Mouse (Mus musculus) adrenal gland, adult (tissue): ENCODE data around the gene Jph2.

Source experiments
- DNase-seq, 2 experiments: peaks; one replicate each; pipeline ENCODE4 v3.0.0; 2022 to 2023; ENCODE audit warnings: low spot score in 1 of 2; ENCODE audit not compliant: inconsistent age in 2 of 2

Jph2 gene

DNA sequence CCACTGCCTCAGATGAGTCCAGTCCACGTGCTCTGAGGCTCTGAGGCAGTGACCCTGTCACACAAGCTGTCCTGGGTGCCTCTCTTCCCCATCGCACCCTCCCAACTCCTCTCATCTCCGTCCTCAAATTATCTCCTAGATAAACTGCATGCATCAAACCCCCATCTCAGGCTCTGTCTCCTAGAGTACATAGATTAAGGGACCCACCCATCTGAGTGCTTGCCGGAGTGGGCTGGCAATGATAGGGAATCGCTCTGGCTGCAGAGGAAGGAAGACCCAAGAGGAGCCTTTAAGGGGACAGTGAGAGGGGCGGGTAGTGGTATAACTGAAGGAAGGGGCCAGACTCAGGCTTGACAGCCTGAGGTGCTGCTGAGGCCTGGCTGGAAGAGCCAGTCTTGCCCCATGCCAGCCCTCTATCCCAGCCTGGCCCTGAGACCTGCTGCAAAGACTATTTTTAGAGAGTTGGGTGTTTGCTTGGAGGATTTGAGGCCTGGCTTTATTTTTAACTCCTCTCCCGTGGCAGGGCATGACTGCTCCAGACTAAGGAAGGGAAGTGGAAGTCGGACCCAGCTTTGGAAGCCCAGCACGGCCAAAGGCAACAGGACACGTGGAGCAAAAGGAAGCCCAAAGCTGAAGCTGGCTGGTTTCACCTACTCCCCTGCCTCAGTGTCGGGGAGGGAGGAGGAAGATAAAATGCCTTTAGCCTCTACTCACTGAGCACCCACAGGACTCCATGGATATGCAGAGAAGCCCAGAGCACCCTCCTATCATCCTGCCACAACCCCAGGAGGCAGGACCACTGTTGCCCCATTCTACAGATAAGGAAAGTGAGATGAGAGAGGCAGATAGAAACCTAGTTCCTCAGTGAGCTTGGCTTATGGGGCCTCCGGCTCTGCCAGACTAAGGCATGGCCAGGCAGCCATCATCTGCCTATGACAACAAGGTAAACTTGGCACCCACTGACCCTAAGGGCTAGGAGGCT, 34.6 kb downstream of the Jph2 start:
- no peak for DNase-seq

DNA sequence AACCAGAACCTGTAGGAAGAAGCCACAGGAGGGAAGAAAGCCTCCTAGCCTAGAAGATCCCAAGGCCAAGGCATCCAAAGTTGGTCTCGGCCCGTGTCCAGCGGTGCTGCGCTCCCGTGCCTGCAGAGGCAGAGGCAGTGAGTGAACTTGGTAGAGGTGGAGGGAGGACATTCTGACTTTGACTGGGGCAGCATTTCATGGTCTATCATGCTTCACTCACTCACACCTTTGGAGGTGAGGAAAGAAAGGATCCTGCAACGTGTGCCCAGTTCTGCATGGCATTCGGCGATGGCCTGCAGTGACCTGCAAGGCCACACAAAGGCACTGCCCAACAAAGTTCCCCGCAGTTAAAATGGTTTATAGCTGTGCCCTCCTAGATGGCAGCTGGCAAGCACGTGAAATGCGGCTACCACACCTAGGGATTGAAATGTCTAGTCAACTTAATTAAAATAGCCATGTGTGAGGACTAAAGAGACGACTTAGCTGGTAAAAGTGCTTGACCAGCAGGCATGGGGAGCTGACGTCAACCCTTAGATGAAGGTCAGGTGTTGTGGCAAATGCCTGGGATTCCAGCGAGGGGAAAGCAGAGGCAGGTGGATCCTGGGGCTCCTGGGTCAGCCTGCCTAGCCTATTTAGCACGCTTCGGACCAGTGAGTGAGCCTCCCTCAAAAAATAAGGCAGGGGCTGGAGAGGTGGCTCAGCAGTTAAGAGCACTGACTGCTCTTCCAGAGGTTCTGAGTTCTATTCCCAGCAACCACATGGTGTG, 36.8 kb downstream of the Jph2 start:
- no peak for DNase-seq

DNA sequence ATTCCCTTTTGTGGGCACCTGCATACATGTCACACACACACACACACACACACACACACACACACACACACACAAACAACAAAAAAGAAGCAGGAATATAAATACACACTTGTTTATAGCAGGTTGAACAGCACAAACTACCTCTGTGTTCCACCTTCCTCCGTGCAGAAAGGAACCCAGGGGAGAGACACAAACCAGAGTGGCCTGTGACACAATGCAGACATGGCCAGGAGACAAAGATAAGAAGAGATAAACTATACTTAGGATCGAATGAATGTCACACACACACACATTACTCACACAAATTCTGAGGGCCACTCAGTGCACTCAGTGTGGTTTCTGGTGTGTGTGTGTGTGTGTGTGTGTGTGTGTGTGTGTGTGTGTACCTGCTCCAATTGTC, 38.5 kb downstream of the Jph2 start:
- DNase-seq = no peak

DNA sequence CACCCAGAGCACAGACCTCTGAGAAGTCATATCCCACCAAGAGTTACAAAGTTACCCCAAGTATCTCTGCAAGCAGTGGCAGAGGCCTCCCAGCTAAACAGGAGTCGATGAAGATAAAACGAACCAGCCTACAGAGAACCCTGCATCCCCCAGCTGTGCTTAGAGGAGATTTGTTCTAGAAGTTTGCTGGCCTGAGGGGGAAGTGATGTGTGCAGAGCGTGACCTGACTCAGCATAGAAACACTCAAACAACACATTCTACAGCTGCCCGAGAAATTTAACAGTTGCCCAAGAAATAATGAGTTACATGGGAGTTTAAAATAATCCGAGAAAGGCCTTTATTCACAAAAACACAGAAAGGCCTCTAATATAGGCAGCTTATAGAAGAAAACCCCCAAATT, 39.1 kb downstream of the Jph2 start:
- no peak for DNase-seq

DNA sequence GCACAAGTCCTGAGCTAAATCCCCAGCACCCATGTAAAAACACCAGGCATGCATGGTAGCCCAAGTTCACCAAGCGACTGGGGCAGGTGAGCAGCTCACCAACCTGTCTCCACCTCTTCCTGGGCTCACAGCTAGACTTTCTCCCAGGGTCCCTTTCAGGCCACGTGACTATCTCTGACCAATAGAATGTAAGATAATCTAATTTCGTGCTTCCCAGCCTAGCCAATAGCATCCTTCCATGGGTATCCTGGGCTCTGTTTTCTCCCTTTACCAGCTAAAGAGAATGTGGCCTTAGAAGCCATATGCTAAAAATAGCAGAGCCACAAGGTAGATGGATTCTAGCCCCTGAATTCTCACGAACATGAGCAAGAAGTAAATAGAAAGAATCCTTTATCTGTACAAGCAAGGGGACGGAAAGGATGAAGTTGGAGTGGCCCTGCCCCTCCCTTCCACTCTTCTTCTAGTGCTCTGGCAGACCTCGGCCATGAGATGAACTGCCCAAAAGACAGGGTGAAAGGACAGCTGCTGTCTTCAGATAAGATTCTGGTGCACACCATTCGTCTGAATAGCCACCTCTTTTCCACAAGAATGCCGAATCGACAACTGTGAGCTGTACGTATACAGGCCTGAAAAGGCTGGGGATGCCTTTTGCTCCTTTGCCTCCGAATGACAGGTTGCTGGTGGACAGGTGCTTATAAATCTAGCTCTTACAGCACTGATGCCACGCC, 41.5 kb downstream of the Jph2 start:
- no peak for DNase-seq

DNA sequence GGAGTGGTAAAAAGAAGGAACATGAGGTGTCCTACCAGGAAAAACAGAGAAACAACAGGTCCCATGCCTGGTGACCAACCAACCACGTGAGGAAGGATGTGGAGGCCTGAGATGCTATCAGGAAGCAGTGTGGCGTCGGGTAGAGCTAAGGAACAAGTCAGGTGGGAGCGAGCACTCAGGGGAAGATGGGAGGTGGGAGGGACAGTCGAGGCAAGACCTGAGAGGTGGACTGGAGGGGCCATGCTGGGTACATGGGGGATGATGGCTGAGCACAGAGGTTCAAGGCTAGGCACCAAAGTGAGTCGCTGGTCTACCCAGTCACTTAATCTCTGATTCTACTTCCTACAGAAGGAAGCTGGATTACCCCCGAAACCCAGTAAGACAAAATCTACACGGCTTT, 42.1 kb downstream of the Jph2 start:
- no peak for DNase-seq

DNA sequence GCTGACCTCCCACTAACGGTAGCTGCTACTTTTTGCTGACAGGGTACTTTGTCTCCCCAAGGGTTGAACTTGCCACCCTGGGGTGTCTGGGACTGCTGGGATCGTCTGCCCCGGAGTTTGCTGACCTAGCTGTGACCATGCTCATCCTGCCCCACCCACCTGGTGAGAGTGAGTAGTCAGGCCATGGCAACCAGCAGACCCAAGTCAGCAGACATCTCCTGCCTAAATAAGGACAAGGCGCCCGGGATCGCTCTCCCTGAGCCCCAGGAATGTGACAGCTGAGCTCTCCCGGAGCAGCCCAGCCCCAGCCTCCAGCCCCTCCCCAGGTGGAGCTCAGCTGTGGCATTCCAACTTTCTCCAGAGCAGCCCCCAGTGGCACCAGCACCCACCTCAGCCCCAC, 44.1 kb downstream of the Jph2 start:
- DNase-seq = no peak

DNA sequence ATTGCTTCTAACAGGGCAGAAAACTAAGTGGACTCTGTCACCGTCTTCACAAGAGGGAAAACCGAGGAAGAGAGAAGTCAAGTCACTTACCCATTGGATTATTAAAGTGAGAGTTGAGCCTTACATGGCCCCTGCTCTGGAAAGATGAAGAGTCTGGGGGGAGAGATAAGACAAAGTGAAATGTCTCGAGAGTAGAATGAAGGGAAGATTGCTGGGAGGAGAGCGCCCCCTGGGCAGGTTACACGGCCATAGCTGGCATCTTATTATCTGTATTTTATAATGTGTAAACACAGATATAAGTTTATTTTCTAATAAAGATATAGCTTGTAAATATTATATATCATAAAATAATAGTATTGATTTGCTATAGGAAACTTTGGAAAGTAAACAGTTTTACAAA, 47.4 kb downstream of the Jph2 start:
- no peak for DNase-seq

DNA sequence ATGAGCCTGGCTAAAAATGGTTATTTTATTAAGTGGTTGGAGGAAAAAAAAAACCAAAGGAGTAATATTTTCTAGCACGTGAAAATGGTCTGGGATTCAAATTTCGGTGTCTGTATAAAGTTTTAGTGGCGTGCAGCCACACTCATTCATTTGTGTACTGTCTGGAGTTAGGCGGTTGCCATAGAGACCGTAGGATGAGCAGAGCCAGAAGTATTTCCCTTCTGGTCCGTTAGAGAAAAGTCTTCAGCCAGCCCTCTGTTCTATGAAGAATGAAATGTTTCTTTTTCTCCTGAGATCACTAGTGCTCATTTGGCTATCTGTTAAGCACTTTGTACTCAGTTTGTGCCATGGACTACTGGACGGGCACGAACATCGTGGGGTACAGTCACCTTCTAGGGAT, 48.4 kb downstream of the Jph2 start:
- no peak for DNase-seq

DNA sequence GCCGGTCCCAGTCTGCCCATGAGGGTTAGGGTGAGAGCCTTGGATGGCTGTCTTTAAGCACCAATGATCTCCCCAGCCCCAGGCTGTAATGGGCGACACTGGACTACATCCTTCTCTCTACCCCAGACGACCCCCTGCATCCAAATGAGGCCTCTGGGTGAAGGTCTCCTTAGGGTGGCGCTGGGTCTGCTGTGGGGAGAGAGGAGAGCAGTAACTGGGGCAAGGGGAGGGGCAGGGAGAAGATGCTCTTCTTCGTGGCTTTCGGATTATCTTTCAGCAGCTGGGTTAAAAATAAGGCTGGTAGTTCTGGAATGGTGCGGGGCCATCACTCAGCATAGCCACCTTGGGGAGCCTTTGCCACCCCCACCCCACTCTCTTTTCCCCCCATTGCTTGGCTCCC, 49.1 kb downstream of the Jph2 start:
- no peak for DNase-seq

DNA sequence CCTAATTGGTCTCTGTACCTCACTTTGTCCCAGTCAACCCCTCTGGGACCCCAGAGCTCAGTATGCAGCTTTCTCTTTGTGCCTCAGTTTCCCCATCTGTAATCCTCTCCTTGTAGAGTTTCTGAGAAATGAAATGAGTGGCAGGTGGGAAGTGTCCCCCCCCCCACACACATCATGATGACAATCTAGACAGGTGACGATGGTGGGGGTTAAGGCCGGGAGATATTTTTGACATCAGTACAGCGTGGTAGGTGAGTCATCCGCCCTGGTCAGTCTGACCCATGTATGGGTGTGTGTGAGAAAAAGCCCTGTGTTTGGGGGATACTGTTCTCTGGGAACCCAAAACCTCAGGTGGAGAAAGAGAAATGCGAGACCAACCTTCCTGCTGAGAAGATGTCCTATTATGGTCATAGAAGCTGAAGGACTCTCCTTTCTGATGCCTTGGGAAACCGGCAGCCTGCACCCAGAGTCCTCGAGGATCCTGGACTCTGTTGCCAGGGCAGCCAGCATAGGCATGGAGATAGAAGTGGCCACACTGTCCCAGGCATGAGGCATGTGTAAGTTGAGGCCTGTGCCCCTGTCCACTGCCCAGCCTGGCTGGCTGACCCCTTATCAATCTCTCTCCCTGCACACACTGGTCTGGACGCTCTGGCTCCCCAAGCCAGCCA, 50.1 kb downstream of the Jph2 start:
- DNase-seq = no peak

DNA sequence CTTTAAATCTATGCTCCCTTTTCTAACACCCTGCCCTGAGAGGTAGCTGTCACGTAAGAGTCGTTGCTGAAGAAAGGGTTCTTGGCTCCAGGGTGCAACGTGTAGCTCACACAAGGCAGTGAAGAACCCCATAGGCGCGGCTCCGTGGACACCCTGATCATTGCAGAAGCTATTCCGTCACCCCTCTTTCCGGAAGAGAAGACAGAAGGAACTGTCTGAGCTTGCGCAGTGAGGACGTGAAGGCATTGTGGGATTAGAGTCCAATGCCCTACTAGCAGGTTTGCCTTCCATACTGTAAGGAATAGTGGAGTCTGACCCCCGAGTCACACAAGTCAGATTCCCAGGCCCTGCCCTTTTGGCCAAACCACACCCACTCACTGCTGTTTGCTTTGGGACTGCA, 51.3 kb downstream of the Jph2 start:
- no peak for DNase-seq

DNA sequence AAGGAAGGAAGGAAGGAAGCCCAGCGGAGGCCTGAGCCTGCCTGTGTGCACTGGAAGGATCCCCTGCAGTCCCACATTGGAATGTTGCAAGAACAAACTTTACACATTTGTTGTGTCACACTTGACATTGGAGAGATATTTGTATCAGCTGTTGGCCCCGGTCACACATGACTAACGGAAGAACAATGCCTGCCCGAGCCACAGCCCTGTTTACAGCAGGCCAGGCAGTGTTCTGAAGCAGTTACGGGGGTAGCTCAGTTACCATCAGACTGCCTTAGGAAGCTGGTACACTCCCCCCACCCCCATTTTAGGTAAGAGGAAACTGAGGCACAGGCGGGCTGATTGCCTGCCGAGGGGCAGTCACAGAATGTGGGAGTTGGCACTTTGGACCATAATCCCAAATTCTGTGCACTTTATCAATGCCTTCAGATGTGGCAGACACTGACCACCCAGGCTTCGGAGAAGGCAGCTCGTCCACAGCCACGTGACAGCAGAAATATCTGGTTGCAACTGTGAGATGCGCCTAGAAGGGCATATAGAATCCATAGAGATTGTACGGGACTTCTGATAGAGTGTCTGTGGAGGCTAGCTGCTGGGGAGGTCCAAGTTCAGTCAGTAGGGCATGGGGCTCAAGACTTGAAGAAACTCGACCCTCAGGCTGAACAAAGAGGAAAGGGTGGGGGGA, 52.7 kb downstream of the Jph2 start:
- DNase-seq = peak; percentile 49 to 75

DNA sequence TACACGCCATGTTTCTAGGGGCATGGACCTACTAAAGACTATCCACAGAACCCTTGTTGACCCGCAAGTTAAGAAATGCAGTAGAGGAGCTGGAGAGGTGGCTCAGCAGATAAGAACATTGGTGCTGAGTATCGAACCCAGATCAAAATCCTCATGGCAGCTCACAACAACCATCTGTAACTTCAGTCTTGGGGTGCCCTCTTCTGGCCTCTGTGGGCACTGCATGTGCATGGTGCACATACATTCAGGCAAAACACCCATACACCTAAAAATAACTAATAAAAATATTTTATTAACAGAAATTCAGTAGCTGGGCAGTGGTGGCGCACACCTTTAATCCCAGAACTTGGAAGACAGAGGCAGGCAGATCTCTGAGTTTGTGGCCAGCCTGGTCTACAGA, 54.1 kb downstream of the Jph2 start:
- peak in 1 of 2 experiments; percentile 43 for DNase-seq

DNA sequence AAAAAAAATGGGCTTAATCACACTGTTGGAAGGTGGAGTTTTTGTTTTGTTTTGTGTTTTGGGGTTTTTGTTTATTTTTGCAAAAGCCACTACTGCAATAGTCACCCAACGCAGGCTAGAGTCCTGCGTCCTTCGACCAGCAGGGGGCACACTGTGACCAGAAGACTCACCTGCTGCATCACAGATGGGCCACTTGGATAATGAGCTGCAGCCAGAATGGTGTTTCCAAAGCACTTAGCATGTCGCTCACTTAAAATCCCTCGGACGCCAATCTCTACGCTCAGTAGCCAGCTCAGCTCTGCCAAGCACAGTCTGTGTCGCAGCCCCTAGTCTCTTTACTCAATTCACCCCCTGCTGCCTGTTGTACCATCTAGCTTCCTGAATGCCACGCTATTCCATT, 57.5 kb downstream of the Jph2 start:
- DNase-seq = peak; percentile 61 to 82

DNA sequence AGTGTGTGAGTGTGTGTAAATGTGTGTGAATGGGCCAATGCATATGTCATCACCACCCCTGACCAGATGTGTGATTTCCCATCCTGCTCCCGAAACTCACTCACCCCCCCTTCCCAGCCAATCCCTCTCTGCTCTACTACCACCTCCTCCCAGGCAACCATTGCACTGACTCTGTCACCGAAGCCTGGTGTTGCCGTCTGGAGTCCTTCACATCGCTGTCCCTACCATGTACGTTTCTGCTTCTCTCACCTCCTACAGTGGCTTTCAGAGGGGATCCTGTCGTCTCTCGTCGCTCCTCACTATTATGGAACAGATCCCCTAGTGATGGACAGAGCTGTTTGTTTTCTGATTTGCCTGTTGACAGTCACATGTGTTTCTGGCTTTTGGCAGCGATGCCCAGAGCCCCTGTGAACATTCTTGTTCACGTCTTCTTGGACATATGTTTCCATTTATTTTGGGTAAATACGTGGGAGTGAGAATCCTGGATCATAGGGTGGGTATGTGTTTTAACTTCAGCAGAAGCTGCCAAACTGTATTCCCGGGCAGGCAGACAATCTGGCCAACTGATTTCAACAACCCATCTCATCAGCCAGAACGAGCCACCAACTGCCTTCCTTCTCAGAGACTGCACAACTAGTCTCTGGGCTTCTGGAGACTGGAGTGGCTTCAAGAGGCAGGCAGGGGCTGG, 65.3 kb downstream of the Jph2 start:
- no peak for DNase-seq

DNA sequence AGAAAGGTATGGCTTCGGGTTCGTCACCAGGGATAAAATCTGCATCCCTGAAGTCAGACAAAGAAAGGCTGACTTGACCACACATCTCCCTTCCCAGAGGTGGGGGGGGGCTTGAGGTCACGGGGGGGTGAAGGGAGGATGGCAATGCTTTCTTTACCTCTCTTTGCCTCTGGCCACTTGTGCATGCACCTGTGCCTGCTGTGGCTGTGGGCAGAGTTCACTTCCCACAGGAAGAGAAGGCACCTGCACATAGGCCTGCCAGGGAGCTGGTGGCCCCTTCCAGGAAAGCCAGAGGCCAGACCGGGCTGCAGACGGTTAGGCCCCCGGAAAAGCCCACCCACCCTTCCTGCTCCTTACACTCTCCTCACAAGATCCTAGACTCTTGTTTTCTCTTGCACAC, 66.4 kb downstream of the Jph2 start:
- no peak for DNase-seq

DNA sequence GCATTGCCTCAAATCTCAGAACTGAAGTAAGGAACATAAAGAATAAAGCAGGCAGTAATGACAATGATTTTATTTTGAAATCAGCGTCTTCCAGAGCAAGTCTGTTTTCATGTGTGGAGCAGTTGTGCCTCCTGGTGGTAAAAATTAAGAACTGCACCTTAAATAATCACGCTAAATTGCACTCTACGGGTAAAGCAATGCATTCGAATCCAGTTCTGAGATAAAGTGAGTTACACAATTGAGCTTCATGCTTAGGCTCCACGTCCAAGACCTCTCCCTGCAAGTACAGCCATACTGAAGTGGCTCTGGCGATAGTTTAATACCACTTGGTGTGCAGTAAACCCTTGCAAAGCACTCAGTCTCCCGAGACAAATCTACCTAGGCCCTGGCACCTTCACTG, 67.1 kb downstream of the Jph2 start:
- peak; percentile 23 to 83 for DNase-seq

DNA sequence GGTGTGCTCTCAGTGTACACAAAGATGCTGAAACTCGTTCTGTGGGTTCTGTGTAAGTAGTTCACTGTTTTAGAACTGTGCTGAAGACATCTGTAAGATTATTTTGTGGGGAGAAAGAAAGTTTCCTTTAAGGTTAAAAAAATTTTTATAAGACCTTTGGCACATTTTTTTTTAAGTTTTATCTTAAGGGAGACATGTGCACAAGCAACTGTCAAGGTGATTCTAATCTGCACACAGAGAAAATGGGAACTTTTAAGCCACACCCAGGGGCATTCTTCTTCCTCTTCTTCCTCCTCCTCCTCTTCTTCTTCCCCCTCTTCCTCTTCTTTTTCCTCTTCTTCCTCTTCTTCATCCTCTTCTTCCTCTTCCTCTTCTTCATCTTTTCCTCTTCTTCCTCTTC, 74.6 kb downstream of the Jph2 start:
- no peak for DNase-seq

DNA sequence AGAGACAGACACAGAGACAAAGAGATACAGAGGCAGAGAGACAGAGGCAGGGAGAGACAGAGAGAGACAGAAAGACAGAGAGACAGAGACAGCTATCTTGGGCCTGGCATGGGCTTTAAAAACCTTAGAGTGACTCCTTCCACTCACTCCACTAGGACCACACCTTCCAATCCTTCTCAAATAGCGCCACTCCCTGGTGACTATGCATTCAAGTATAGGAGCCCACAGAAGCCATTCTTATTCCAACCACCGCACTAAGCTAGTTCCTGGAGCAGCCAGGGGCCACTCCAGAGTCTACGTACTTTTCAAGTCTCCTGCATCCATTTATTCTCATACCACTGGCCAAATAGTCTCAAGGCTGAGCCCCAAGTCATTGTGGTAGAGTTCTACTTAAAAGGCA, 79.0 kb downstream of the Jph2 start:
- no peak for DNase-seq
